Comparison of ENCODE assay signal across 8 mouse cellular contexts in genomic region chr3:122420410-122420774, GRCm38 (mm10).
DNase-seq lines count a peak whose midpoint lies in the region; ATAC-seq lines count a peak whose summit lies in the region.

No protein-coding gene starts in this region.

- H3K4me3 ChIP-seq in intestine, embryonic 15.5 days (replicated peaks), result peak overlapping the region; percentile 81
- H3K4me3 ChIP-seq in liver, embryonic 13.5 days (replicated peaks), result peak overlapping the region; percentile 59

- no peaks in the 10 kb centered on the region for H3K36me3 ChIP-seq in intestine, embryonic 15.5 days
- H3K36me3 ChIP-seq in liver, embryonic 13.5 days, result no peaks in the 10 kb centered on the region

- 0 out of 2 replicates have a peak, but pooled peaks cover 3% of the 10 kb centered on the region for H3K4me1 ChIP-seq in intestine, embryonic 15.5 days (replicated peaks)
- H3K4me1 ChIP-seq in liver, embryonic 13.5 days (replicated peaks), result peaks cover 19% of the 10 kb centered on the region; the same call in 1 of the 2 replicates

- no peaks in the 10 kb centered on the region for H3K27me3 ChIP-seq in intestine, embryonic 15.5 days (replicated peaks)
- peaks cover 50% of the 10 kb centered on the region for H3K27me3 ChIP-seq in liver, embryonic 13.5 days

- peak; percentile 28 for ATAC-seq in intestine, embryonic 15.5 days
- ATAC-seq in liver, embryonic 13.5 days (ENCODE audit: low read depth), result 0 out of 2 replicates have a peak, but pooled peaks have one; percentile 4
- ATAC-seq in CD4-positive, CD25-positive, alpha-beta regulatory T cell, adult 4 months, result no peak

- H3K9me3 ChIP-seq in intestine, embryonic 15.5 days, result no peaks in the 10 kb centered on the region
- no peaks in the 10 kb centered on the region for H3K9me3 ChIP-seq in liver, embryonic 13.5 days (replicated peaks)

- under 1% methylated on average over 15 of the region's 15 CpGs for WGBS in intestine, embryonic 15.5 days
- WGBS in liver, embryonic 13.5 days (ENCODE audit: insufficient replicate concordance), result under 1% methylated on average over 15 of the region's 15 CpGs

- DNase-seq in ovary, postnatal 14 days (ENCODE audit: low spot score), result peak; percentile 31
- DNase-seq in ovary, adult 18-20 months (ENCODE audit: low spot score), result no peak
- DNase-seq in cerebellum, postnatal 14 days, result peak; percentile 23 to 33
- DNase-seq in gastrocnemius, postnatal 14 days, result peak; percentile 40
- no peak for DNase-seq in liver, embryonic 13.5 days
- peak; percentile 75 for DNase-seq in neural tube, embryonic 10.5 days (ENCODE audit: extremely low spot score, low spot score)

- peak overlapping the region; percentile 89 for H3K27ac ChIP-seq in intestine, embryonic 15.5 days
- H3K27ac ChIP-seq in liver, embryonic 13.5 days, result no peak overlapping the region

- peak overlapping the region; percentile 84 for H3K9ac ChIP-seq in intestine, embryonic 15.5 days
- peak overlapping the region; percentile 61 for H3K9ac ChIP-seq in liver, embryonic 13.5 days

- peak overlapping the region; percentile 85 for H3K4me2 ChIP-seq in intestine, embryonic 15.5 days (replicated peaks)
- peak overlapping the region; percentile 66 for H3K4me2 ChIP-seq in liver, embryonic 13.5 days

- intact Hi-C loops in gastrocnemius, postnatal 14 days (cut with DNase I; ENCODE audit: low total_unique reads), result loop anchor here (5.0 kb wide), 1 partner anchor 37 kb away; no protein-coding TSS in a partner anchor

Comparison
In these comparisons a context has a peak if more than half of its experiments do, and no peak if none do; other contexts are left out.
1. DNase-seq: peak in ovary, postnatal 14 days (single experiment), cerebellum, postnatal 14 days (2 of 2), gastrocnemius, postnatal 14 days (single experiment) and neural tube, embryonic 10.5 days (single experiment); none in ovary, adult 18-20 months (single experiment) and liver, embryonic 13.5 days (single experiment).